Mouse (Mus musculus) MN1 (cell line): Measurements from ENCODE around the gene Tmem263.

ENCODE experiments used
- DNase-seq: peaks from one replicate; pipeline ENCODE4 v3.0.0-alpha.2; 2016; ENCODE audit warnings: low spot score

The Tmem263 gene

GRCm38 (mm10) chr10:85102247-85103084 is at the start of gene Tmem263, which contains the start of gene Fhl4:
Tmem263 (plus strand) TSS chr10:85102627.
Fhl4 (minus strand) TSS chr10:85102495.
- DNase-seq, result peak; percentile 95

GRCm38 (mm10) chr10:85054876-85055275 is 47.6 kb upstream of the Tmem263 start:
- DNase-seq, result no peak

GRCm38 (mm10) chr10:85071605-85072152 is 30.7 kb upstream of the Tmem263 start:
- no peak for DNase-seq

GRCm38 (mm10) chr10:85101841-85102240 is 586 bp upstream of the Tmem263 start:
- peak; percentile 43 for DNase-seq

GRCm38 (mm10) chr10:85103085-85103885 is 858 bp downstream of the Tmem263 start:
- peak; percentile 68 for DNase-seq

- no peak for DNase-seq
Measured at GRCm38 (mm10) chr10:85114409-85114808, 12.0 kb downstream of the Tmem263 start.

GRCm38 (mm10) chr10:85125184-85125583 is 22.8 kb downstream of the Tmem263 start:
- no peak for DNase-seq

GRCm38 (mm10) chr10:85127395-85128287 is 25.2 kb downstream of the Tmem263 start, which contains the start of gene Mterf2:
Mterf2 (minus strand) TSS chr10:85128027.
- peak; percentile 98 for DNase-seq

- DNase-seq, result no peak
Measured at GRCm38 (mm10) chr10:85128453-85128852, 26.0 kb downstream of the Tmem263 start.

- no peak for DNase-seq
Measured at GRCm38 (mm10) chr10:85136573-85136972, 34.1 kb downstream of the Tmem263 start.

GRCm38 (mm10) chr10:85141465-85141864 is 39.0 kb downstream of the Tmem263 start:
- peak; percentile 52 for DNase-seq

GRCm38 (mm10) chr10:85146282-85146681 is 43.9 kb downstream of the Tmem263 start:
- no peak for DNase-seq

GRCm38 (mm10) chr10:85149226-85149625 is 46.8 kb downstream of the Tmem263 start:
- no peak for DNase-seq

GRCm38 (mm10) chr10:85154195-85154594 is 51.8 kb downstream of the Tmem263 start:
- peak; percentile 70 for DNase-seq

GRCm38 (mm10) chr10:85157451-85157850 is 55.0 kb downstream of the Tmem263 start:
- no peak for DNase-seq

GRCm38 (mm10) chr10:85159989-85160619 is 57.7 kb downstream of the Tmem263 start:
- no peak for DNase-seq

- DNase-seq, result peak; percentile 82
Measured at GRCm38 (mm10) chr10:85161745-85162351, 59.4 kb downstream of the Tmem263 start.

GRCm38 (mm10) chr10:85164791-85165190 is 62.4 kb downstream of the Tmem263 start:
- no peak for DNase-seq

GRCm38 (mm10) chr10:85165306-85165705 is 62.9 kb downstream of the Tmem263 start:
- DNase-seq, result no peak
